Comparison of ENCODE assay signal across 27 mouse cellular contexts in genomic region chr13:7233399-7233798, GRCm38 (mm10).
DNase-seq lines count a peak whose midpoint lies in the region; ATAC-seq and TF ChIP-seq lines count a peak whose summit lies in the region.
"Had no signal": no experiment of that assay in that cellular context is flagged by ENCODE, and none has a peak within 500 bp of the region (broad histone marks: within the 10 kb centered on the region; RNA-seq: fewer than 3 reads in every experiment).

No protein-coding gene starts in this region.

- no peaks in the 10 kb centered on the region for H3K27me3 ChIP-seq in midbrain, postnatal 0 days (ENCODE audit: insufficient read depth, low read length)
- H3K27me3 ChIP-seq in midbrain, embryonic 14.5 days (ENCODE audit: control insufficient read depth, insufficient read depth, low read length): no peaks in the 10 kb centered on the region
- no peaks in the 10 kb centered on the region for H3K27me3 ChIP-seq in hindbrain, embryonic 13.5 days
- H3K27me3 ChIP-seq: CH12.LX; embryonic facial prominence, embryonic 12.5 days; embryonic facial prominence, embryonic 15.5 days; forebrain, embryonic 12.5 days; forebrain, embryonic 15.5 days; hindbrain, embryonic 12.5 days; Patski had no signal

- H3K4me1 ChIP-seq in midbrain, postnatal 0 days (ENCODE audit: insufficient read depth, low read length): no peaks in the 10 kb centered on the region
- H3K4me1 ChIP-seq in midbrain, embryonic 14.5 days (ENCODE audit: control insufficient read depth, insufficient read depth, low read length): no peaks in the 10 kb centered on the region
- H3K4me1 ChIP-seq in hindbrain, embryonic 13.5 days (replicated peaks): no peaks in the 10 kb centered on the region
- H3K4me1 ChIP-seq: embryonic facial prominence, embryonic 12.5 days; embryonic facial prominence, embryonic 15.5 days; forebrain, embryonic 12.5 days; forebrain, embryonic 15.5 days; hindbrain, embryonic 12.5 days had no signal

- H3K27ac ChIP-seq in midbrain, postnatal 0 days (ENCODE audit: low read depth, low read length): no peak overlapping the region
- no peak overlapping the region for H3K27ac ChIP-seq in midbrain, embryonic 14.5 days (replicated peaks; ENCODE audit: low read depth, low read length)
- H3K27ac ChIP-seq in hindbrain, embryonic 13.5 days: no peak overlapping the region
- H3K27ac ChIP-seq: embryonic facial prominence, embryonic 12.5 days; embryonic facial prominence, embryonic 15.5 days; forebrain, embryonic 12.5 days; forebrain, embryonic 15.5 days; gastrocnemius, adult 2 months; hindbrain, embryonic 12.5 days had no signal

- H3K36me3 ChIP-seq in midbrain, postnatal 0 days (ENCODE audit: insufficient read depth, low read length): no peaks in the 10 kb centered on the region
- no peaks in the 10 kb centered on the region for H3K36me3 ChIP-seq in midbrain, embryonic 14.5 days (ENCODE audit: control insufficient read depth, insufficient read depth, low read length)
- H3K36me3 ChIP-seq in hindbrain, embryonic 13.5 days: no peaks in the 10 kb centered on the region
- H3K36me3 ChIP-seq: embryonic facial prominence, embryonic 12.5 days; embryonic facial prominence, embryonic 15.5 days; forebrain, embryonic 12.5 days; forebrain, embryonic 15.5 days; G1E; hindbrain, embryonic 12.5 days had no signal

- H3K9me3 ChIP-seq in midbrain, postnatal 0 days (ENCODE audit: low read length): no peaks in the 10 kb centered on the region
- no peaks in the 10 kb centered on the region for H3K9me3 ChIP-seq in midbrain, embryonic 14.5 days (ENCODE audit: control insufficient read depth, low read length)
- H3K9me3 ChIP-seq in hindbrain, embryonic 13.5 days: no peaks in the 10 kb centered on the region
- H3K9me3 ChIP-seq: embryonic facial prominence, embryonic 12.5 days; embryonic facial prominence, embryonic 15.5 days; forebrain, embryonic 12.5 days; forebrain, embryonic 15.5 days; G1E; hindbrain, embryonic 12.5 days had no signal

- 53% methylated on average over 2 of the region's 2 CpGs for WGBS in midbrain, postnatal 0 days
- 58% methylated on average over 2 of the region's 2 CpGs for WGBS in midbrain, embryonic 14.5 days
- 33% methylated on average over 2 of the region's 2 CpGs for WGBS in hindbrain, embryonic 13.5 days

- no peak overlapping the region for H3K4me2 ChIP-seq in midbrain, postnatal 0 days (ENCODE audit: low read depth, low read length, poor library complexity, severe bottlenecking)
- no peak overlapping the region for H3K4me2 ChIP-seq in midbrain, embryonic 14.5 days (ENCODE audit: low read length)
- no peak overlapping the region for H3K4me2 ChIP-seq in hindbrain, embryonic 13.5 days
- H3K4me2 ChIP-seq: embryonic facial prominence, embryonic 12.5 days; embryonic facial prominence, embryonic 15.5 days; forebrain, embryonic 12.5 days; forebrain, embryonic 15.5 days; heart, embryonic 11.5 days; hindbrain, embryonic 12.5 days had no signal

- H3K4me3 ChIP-seq in midbrain, postnatal 0 days (ENCODE audit: low read depth, low read length): no peak overlapping the region
- no peak overlapping the region for H3K4me3 ChIP-seq in midbrain, embryonic 14.5 days (replicated peaks; ENCODE audit: low read depth, low read length)
- H3K4me3 ChIP-seq in hindbrain, embryonic 13.5 days: no peak overlapping the region
- H3K4me3 ChIP-seq: embryonic facial prominence, embryonic 12.5 days; embryonic facial prominence, embryonic 15.5 days; forebrain, embryonic 12.5 days; forebrain, embryonic 15.5 days; gastrocnemius, adult 2 months; hindbrain, embryonic 12.5 days had no signal

- ATAC-seq in midbrain, postnatal 0 days (ENCODE audit: low FRiP score): no peak
- ATAC-seq in midbrain, embryonic 14.5 days (ENCODE audit: low FRiP score, low TSS enrichment): no peak
- ATAC-seq in hindbrain, embryonic 13.5 days (ENCODE audit: low FRiP score): no peak
- ATAC-seq: forebrain, embryonic 15.5 days; hindbrain, embryonic 16.5 days; inflammation-experienced regulatory T-cells, adult 6 months; Patski had no signal

- DNase-seq in midbrain, postnatal 0 days (ENCODE audit: low spot score): peak; percentile 0
- DNase-seq in midbrain, embryonic 14.5 days: no peak
- DNase-seq in forelimb bud, embryonic 11.5 days (ENCODE audit: low read depth, low spot score): peak; percentile 2
- DNase-seq in mesoderm, embryonic 11.5 days (ENCODE audit: low read depth, low spot score): peak; percentile 2
- DNase-seq in layer of hippocampus, postnatal 14 days (ENCODE audit: low spot score in 2 of 2): no peak
- DNase-seq: adrenal gland, postnatal 10 days; adrenal gland, postnatal 36 days; B cell, adult 2 months; cerebellum, adult 11 months; cerebellum, adult 2 months; cerebellum, adult 9-11 months; cerebellum, postnatal 25 days; gastrocnemius, adult 2 months; gastrocnemius, postnatal 14 days; heart, adult 11 months had no signal

- no peak for TF ChIP-seq CTCF in midbrain, postnatal 0 days (IDR thresholded peaks at IDR 0.05)

- H3K9ac ChIP-seq in midbrain, postnatal 0 days (replicated peaks; ENCODE audit: low read length, poor library complexity, severe bottlenecking): no peak overlapping the region
- no peak overlapping the region for H3K9ac ChIP-seq in midbrain, embryonic 14.5 days (replicated peaks; ENCODE audit: low read length)
- H3K9ac ChIP-seq in hindbrain, embryonic 13.5 days: no peak overlapping the region
- H3K9ac ChIP-seq: embryonic facial prominence, embryonic 12.5 days; embryonic facial prominence, embryonic 15.5 days; forebrain, embryonic 12.5 days; forebrain, embryonic 15.5 days; hindbrain, embryonic 12.5 days had no signal

Comparison
In these comparisons a context has a peak if more than half of its experiments do, and no peak if none do; other contexts are left out.
1. DNase-seq: peak in midbrain, postnatal 0 days (single experiment), forelimb bud, embryonic 11.5 days (single experiment) and mesoderm, embryonic 11.5 days (single experiment); none in midbrain, embryonic 14.5 days (single experiment) and layer of hippocampus, postnatal 14 days (0 of 2).